Mouse (Mus musculus) thymus, adult 2 months (tissue): ENCODE measurements at regions not wholly inside any gene's neighbourhood (a gene's known extent, or its start where the extent isn't known, plus 50 kb on each side); places are given as distances from the start of the nearest gene placed in this dataset.

Experiments
- CTCF ChIP-seq: fragments of 200-500 bp; IDR thresholded peaks from 2 replicates; pipeline ENCODE4 v1.5.1; 2012; ENCODE audit warnings: mild to moderate bottlenecking, control low read depth, low read length, moderate library complexity, borderline replicate concordance; ENCODE audit not compliant: control insufficient read depth, poor library complexity, insufficient read depth; ENCODE audit errors: extremely low read depth
- POLR2A ChIP-seq: fragments of 200-500 bp; IDR thresholded peaks from 2 replicates; pipeline ENCODE4 v1.6.1; 2012; ENCODE audit warnings: mild to moderate bottlenecking, low read length, control low read depth, moderate library complexity; ENCODE audit not compliant: control insufficient read depth, poor library complexity, insufficient read depth; ENCODE audit errors: extremely low read depth

- TF ChIP-seq POLR2A: no peak
- no peak for TF ChIP-seq CTCF
Observed at GRCm38 (mm10) chr19:60340234-60340633, 113.7 kb upstream of the Fam204a start.
